Mouse (Mus musculus): Measurements from ENCODE around the gene Lsm12.
"Not testable (repeated sequence)": the region's sequence is repeated elsewhere in the genome, so short reads cannot be mapped to it uniquely, and the experiment has no call there.

The Lsm12 gene

GRCm38 (mm10) chr11:102185677-102186076 lies 581 bp upstream of the Lsm12 start:
- no peak for DNase-seq (ENCODE audit: low read depth)

DNA sequence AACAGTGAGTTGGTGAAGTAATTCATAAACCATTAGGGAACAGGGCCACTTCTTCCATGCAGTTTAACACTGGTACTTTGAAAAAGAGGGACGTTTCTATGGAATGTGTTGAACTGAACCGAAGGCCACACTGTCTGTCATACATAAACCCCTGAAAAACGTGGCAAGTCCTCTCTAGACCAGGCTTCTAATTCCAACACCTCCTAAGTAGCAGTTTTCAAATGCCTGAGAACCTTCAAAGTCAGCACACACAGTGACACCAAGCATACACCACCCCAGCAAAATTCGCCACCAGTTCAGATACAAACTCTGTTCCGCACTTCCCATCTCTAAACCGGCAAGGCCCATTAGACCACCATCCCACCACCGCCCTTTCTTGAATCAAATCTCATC lies 847 bp downstream of the Lsm12 start:
- no peak for DNase-seq (ENCODE audit: low read depth)

DNA sequence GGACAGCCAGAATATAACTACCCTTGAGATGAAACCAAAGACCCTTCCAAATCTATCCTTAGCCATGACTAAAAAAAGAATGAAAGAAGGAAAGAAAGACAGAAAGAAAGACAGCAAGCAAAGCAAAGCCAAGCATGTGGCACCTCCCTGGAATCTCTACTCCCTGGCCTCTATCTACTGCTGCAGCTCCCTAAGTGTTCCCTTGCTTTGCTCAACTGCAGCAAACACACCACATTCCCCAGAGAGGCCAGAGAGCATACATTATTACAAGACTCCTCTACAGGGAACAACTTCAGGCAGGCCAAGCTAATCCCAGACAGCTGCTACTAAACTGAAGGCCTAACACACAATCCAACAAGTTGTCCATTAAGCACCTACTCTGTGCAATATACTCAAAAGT lies 5.3 kb downstream of the Lsm12 start:
- DNase-seq (ENCODE audit: low read depth) = no peak

DNA sequence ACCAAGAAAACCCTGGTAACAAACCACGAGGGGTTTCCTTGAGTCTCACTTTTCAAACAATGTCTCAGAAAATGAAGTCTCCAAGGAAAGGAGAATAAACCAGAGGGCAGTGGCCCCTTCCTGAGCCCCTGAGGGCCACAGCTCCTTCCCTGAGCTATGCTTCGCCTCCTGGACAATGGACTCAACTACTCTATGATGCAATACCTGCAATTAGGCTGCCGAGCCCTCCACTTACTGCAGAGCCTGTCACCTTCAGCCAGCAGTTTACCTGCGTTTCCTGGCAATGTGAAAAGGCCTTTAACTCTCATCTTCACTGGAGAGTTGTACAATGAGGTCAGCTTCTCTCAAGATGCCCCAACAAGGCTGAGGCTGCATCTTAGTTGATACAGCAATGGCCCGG lies 16.4 kb downstream of the Lsm12 start:
- no peak for DNase-seq (ENCODE audit: low read depth)

DNA sequence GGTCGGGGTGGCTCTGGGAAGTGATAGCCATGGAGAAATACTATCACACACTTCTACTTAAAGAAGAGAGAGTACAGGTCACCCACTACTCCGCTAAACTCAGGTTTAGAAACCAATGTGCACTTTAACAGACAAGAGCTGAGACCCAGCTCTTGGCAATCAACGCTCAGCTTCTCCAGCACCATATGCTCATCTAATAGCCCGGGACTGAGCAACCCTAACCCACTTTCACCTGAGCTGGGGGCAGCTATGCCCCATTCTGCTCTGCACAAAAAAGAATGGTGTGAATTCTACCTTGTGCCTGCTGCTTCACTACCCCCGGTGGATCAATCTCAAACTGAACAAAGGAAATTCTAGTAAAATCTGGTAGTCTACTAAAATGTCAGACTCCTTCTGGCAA lies 17.6 kb downstream of the Lsm12 start:
- DNase-seq (ENCODE audit: low read depth) = no peak

DNA sequence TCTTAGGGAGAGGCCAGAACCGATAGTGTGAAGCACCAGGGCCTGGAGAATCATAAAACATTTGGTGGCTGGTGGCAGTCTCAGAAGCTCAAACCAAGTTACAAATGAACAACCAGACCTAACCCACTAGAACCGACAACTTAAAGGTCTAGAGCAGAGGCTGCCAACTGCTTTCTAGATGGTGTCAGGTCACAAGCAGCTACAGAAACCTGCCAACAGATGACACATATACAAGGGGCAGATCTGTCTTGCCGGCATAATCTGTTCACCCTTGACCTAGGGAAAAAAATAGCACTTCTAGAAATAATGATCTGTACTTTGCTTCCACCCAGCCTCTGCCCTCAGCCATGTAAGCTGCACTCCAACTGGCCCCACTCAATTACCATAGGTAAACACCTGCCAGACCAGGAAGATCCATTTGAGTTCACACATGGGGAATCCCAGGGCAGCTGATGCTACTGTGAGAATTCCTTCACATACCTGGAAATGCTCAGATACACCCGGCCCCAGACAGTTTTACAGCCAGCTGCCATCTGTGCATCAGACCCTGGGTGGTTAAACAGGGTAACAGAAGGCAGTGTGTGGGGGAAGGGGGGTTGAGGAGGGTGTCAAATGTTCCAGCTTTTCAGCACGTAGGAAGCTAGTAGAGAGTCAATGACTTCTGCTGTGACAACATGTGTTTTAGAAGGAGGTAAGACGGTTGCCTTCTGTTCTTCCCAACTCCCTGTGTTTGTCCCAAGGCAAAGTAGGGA lies 18.9 kb downstream of the Lsm12 start:
- no peak for DNase-seq (ENCODE audit: low read depth)

GRCm38 (mm10) chr11:102159781-102160180 lies 25.3 kb downstream of the Lsm12 start:
- no peak for DNase-seq (ENCODE audit: low read depth)

- DNase-seq (ENCODE audit: low read depth) = not testable (repeated sequence)
Measured at GRCm38 (mm10) chr11:102158024-102158423, 27.1 kb downstream of the Lsm12 start.

- DNase-seq (ENCODE audit: low read depth) = no peak
Measured at GRCm38 (mm10) chr11:102156786-102157089, 28.4 kb downstream of the Lsm12 start.

GRCm38 (mm10) chr11:102156039-102156785 lies 28.9 kb downstream of the Lsm12 start, which contains the start of gene Tmem101:
Gene Tmem101 (minus strand): TSS chr11:102156404.
- peak; percentile 83 for DNase-seq (ENCODE audit: low read depth)

GRCm38 (mm10) chr11:102147213-102147989 lies 37.7 kb downstream of the Lsm12 start:
- no peak for DNase-seq (ENCODE audit: low read depth)

- DNase-seq (ENCODE audit: low read depth) = no peak
Measured at GRCm38 (mm10) chr11:102146531-102146930, 38.6 kb downstream of the Lsm12 start.

DNA sequence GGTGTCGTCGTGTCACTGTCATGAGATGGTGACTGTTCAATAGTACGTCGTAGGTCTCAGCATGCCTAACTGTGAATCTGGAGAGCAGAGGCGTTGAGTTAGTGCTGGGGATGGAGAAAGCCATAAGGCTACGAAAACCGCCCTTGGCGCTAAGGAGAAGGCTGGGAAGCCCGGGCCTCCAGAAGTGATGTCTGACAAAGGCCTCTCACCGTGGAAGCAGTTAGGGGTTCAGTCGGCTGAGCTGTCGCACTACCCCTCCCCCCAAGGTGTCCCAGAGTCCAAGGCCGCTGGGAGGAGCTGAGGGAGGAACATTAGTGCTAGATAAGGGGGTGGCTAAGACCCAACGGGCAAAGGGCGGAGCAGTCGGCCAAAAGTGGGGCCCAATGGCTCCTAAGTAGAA lies 39.1 kb downstream of the Lsm12 start:
- no peak for DNase-seq (ENCODE audit: low read depth)

DNA sequence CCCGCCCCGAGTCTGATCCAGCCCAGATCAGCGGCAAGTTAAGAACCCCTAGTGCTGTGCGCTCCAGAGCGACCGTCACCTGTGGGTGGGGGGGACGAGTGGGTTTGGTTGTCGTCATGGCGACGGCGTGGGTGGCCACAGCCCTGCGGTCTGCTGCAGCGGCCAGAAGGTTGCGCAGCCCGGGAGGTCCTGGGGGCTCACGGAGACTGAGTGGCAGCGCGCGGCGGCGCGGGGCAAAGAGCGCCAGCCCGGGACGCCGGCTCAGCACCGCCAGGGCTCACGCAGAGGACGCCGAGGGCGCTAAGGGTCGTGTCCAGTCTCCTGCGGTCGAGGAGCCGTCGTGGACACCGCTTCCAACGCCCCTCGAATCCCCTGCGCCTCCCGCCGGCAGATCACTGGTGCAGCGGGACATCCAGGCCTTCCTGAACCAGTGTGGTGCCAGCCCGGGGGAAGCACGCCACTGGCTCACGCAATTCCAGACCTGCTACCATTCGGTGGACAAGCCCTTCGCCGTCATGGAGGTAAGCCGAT lies 39.6 kb downstream of the Lsm12 start, which contains the start of gene Nags:
Nags (plus strand) TSS at position 43 of the 531 bp plus-strand sequence.
- DNase-seq (ENCODE audit: low read depth) = no peak

GRCm38 (mm10) chr11:102144957-102145470 lies 40.1 kb downstream of the Lsm12 start:
- DNase-seq (ENCODE audit: low read depth) = no peak

- DNase-seq (ENCODE audit: low read depth) = no peak
Measured at GRCm38 (mm10) chr11:102142355-102142754, 42.7 kb downstream of the Lsm12 start.

GRCm38 (mm10) chr11:102140508-102140907 lies 44.6 kb downstream of the Lsm12 start:
- DNase-seq (ENCODE audit: low read depth) = peak; percentile 87

DNA sequence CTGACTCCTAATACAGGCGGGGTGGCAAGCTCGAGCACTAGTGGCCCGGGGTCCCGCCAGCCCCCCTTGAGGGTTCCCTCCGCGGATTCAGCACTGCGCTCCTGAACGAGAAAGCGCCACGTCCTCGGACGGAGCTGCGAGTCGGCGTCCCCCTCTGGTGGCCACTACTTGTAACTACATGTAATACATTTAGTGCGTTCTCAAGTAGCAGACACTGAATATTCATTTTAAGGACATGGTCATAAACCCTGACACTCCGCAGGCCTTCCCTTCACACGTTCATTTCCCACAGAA lies 46.7 kb downstream of the Lsm12 start:
- DNase-seq (ENCODE audit: low read depth) = peak; percentile 75

GRCm38 (mm10) chr11:102137625-102138446 lies 47.3 kb downstream of the Lsm12 start:
- DNase-seq (ENCODE audit: low read depth) = peak; percentile 34

DNA sequence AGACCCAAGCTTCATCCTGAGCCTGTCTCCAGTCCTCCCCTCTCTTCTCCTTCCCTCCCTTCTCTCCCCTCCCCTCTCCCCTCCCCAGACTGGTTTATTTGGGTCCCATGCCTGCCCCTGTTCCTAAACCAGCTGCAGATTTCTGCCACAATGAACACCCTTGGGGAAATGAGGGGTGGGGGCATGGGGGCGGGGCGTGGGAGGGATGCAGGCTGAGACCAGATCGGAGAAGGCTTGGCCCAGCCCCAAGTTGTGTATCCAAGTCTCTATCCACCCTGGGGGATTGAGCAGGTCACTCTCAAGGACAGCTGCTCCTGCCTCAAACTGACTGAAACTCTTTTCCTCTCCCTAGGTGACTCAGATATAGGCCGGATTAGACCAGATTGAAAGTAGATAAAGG lies 50.6 kb downstream of the Lsm12 start:
- no peak for DNase-seq (ENCODE audit: low read depth)

GRCm38 (mm10) chr11:102117386-102117785 lies 67.7 kb downstream of the Lsm12 start:
- no peak for DNase-seq (ENCODE audit: low read depth)

DNA sequence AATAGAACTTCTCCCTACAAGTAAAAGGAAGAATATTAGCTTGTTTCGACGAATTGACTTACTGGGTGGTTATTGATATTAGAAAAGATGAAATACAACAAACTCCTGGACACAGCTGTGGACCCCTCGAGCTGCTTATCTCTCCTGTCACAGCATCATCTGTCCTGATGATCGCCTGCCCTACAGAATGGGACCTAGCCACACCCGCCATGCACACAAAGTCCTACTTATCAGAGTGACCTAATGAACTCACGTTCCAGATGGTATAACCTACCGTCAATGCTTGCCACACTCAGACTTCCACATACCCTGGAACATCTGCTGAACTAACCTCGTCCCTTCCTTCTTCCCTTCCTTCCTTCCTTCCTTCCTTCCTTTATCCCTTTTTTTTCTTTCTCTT lies 68.9 kb downstream of the Lsm12 start:
- no peak for DNase-seq (ENCODE audit: low read depth)

Measured in induced T-regulatory cell, adult 2 months (primary cell).